Mouse (Mus musculus) intestine, embryonic 15.5 days (tissue): ENCODE data around the gene Ulk1. TPM values are rescaled to one million over a fixed set of nuclear protein-coding genes. Genes with fewer than 3 reads are reported as not detected.

Experiments
- polyA plus RNA-seq: library from polyadenylated mRNA; unstranded; fragments of >200 nt; fragmentation: Nextera tagmentation; extraction: Ambion mirVana; gene quantifications from 2 replicates; pipeline ENCODE4 v1.2.1, GENCODE M21; 2015

The Ulk1 gene
- polyA plus RNA-seq, 1 experiment from 2014 or later = 10.3 TPM

Other genes with a start within 250 kb of the Ulk1 start
- 57.0 and 57.3 TPM in 2 replicates for gene Noc4l, start 156.7 kb downstream of the Ulk1 start, polyA plus RNA-seq
- 23.2 and 26.9 TPM in 2 replicates for gene Ddx51, start 156.6 kb downstream of the Ulk1 start, polyA plus RNA-seq
- gene Ep400, start 39.4 kb downstream of the Ulk1 start, polyA plus RNA-seq = 33.6 and 37.4 TPM in 2 replicates
- 64.1 and 69.3 TPM in 2 replicates for gene Pus1, start 29.4 kb downstream of the Ulk1 start, polyA plus RNA-seq
- gene Hscb, start 29.7 kb upstream of the Ulk1 start, polyA plus RNA-seq = 36.7 and 36.9 TPM in 2 replicates
- gene Chek2, start 29.9 kb upstream of the Ulk1 start, polyA plus RNA-seq = 35.7 and 36.4 TPM in 2 replicates
- gene Ttc28, start 69.7 kb upstream of the Ulk1 start, polyA plus RNA-seq = 6.9 and 8.0 TPM in 2 replicates